Mouse (Mus musculus) bone marrow macrophage, adult 2 months (primary cell): Measurements from ENCODE around the gene Pecam1. TPM values are rescaled to one million over a fixed set of nuclear protein-coding genes. Genes with fewer than 3 reads are reported as not detected.

Experiments
- H3K27ac ChIP-seq: 2 replicates; pipeline ENCODE4 v1.5.1; 2012; ENCODE audit warnings: low read depth, low read length; ENCODE audit not compliant: insufficient read depth
- H3K4me1 ChIP-seq: 2 replicates; pipeline ENCODE4 v1.6.1; 2012; ENCODE audit warnings: low read length; ENCODE audit not compliant: control insufficient read depth, insufficient read depth
- H3K4me3 ChIP-seq: 2 replicates; pipeline ENCODE4 v1.5.1; 2012; ENCODE audit warnings: mild to moderate bottlenecking, low read length, moderate library complexity; ENCODE audit not compliant: insufficient read depth
- CTCF ChIP-seq: IDR thresholded peaks from 2 replicates; pipeline ENCODE4 v1.5.1; 2012; ENCODE audit warnings: low read depth, mild to moderate bottlenecking, low read length, moderate library complexity
- POLR2A ChIP-seq: IDR thresholded peaks from 2 replicates; pipeline ENCODE4 v1.6.1; 2012; ENCODE audit warnings: mild to moderate bottlenecking, low read depth, low read length, borderline replicate concordance
- polyA plus RNA-seq: library from polyadenylated mRNA; stranded (reverse); fragments of >200 nt; gene quantifications from 2 replicates; pipeline ENCODE4 v1.2.4, GENCODE M21; 2012; ENCODE audit not compliant: missing spikeins, insufficient read depth, insufficient read length

Pecam1 gene
- polyA plus RNA-seq, 1 experiment: 4.8 TPM

- H3K4me1 ChIP-seq: peaks cover 21% of the 10 kb centered on the region
- no peak overlapping the region for H3K27ac ChIP-seq
- no peak for TF ChIP-seq POLR2A
- no peak for TF ChIP-seq CTCF
- H3K4me3 ChIP-seq: no peak overlapping the region
Measured at GRCm38 (mm10) chr11:106670266-106670665, 80.2 kb downstream of the Pecam1 start.

GRCm38 (mm10) chr11:106669873-106670173 lies 80.6 kb downstream of the Pecam1 start:
- TF ChIP-seq POLR2A (no peak), CTCF (no peak)
- Histone ChIP-seq H3K4me3 (no peak overlapping the region), H3K27ac (no peak overlapping the region), H3K4me1 (peaks cover 18% of the 10 kb centered on the region)

GRCm38 (mm10) chr11:106669102-106669872 lies 81.1 kb downstream of the Pecam1 start:
- no peak overlapping the region for H3K4me3 ChIP-seq
- TF ChIP-seq POLR2A (no peak), CTCF (no peak)
- peaks cover 18% of the 10 kb centered on the region for H3K4me1 ChIP-seq
- no peak overlapping the region for H3K27ac ChIP-seq

GRCm38 (mm10) chr11:106668336-106668735 lies 82.1 kb downstream of the Pecam1 start:
- Histone ChIP-seq H3K4me3 (no peak overlapping the region), H3K27ac (no peak overlapping the region), H3K4me1 (peaks cover 15% of the 10 kb centered on the region)
- TF ChIP-seq POLR2A: no peak
- TF ChIP-seq CTCF: no peak

GRCm38 (mm10) chr11:106667855-106668254 lies 82.6 kb downstream of the Pecam1 start:
- TF ChIP-seq POLR2A (no peak), CTCF (no peak)
- peaks cover 13% of the 10 kb centered on the region for H3K4me1 ChIP-seq

GRCm38 (mm10) chr11:106666470-106667107 lies 83.8 kb downstream of the Pecam1 start:
- TF ChIP-seq CTCF: no peak
- Histone ChIP-seq H3K27ac (no peak overlapping the region), H3K4me3 (no peak overlapping the region), H3K4me1 (peaks cover 12% of the 10 kb centered on the region)

More at GRCm38 (mm10) chr11:106667855-106668254, 82.6 kb downstream of the Pecam1 start:
- H3K27ac ChIP-seq: no peak overlapping the region
- H3K4me3 ChIP-seq: no peak overlapping the region

- no peak overlapping the region for H3K27ac ChIP-seq
Measured at GRCm38 (mm10) chr11:106665841-106666240, 84.6 kb downstream of the Pecam1 start.

GRCm38 (mm10) chr11:106665328-106665727 lies 85.1 kb downstream of the Pecam1 start:
- Histone ChIP-seq H3K27ac (no peak overlapping the region), H3K4me1 (peaks cover 23% of the 10 kb centered on the region), H3K4me3 (no peak overlapping the region)
- TF ChIP-seq CTCF (no peak), POLR2A (no peak)

More at GRCm38 (mm10) chr11:106665841-106666240, 84.6 kb downstream of the Pecam1 start:
- Histone ChIP-seq H3K4me3 (no peak overlapping the region), H3K4me1 (peaks cover 20% of the 10 kb centered on the region)
- TF ChIP-seq POLR2A (no peak), CTCF (no peak)

GRCm38 (mm10) chr11:106664691-106665090 lies 85.7 kb downstream of the Pecam1 start:
- no peak overlapping the region for H3K27ac ChIP-seq

GRCm38 (mm10) chr11:106663838-106664237 lies 86.6 kb downstream of the Pecam1 start:
- peaks cover 36% of the 10 kb centered on the region for H3K4me1 ChIP-seq
- no peak; the same call in 1 of the 2 replicates for TF ChIP-seq CTCF
- TF ChIP-seq POLR2A: no peak
- H3K4me3 ChIP-seq: no peak overlapping the region
- no peak overlapping the region for H3K27ac ChIP-seq

More at GRCm38 (mm10) chr11:106664691-106665090, 85.7 kb downstream of the Pecam1 start:
- H3K4me3 ChIP-seq: no peak overlapping the region
- H3K4me1 ChIP-seq: peaks cover 29% of the 10 kb centered on the region
- no peak for TF ChIP-seq POLR2A
- no peak for TF ChIP-seq CTCF
